Mouse (Mus musculus) neural tube, embryonic 11.5 days (tissue): ENCODE data around the gene Arl16. TPM values are rescaled to one million over a fixed set of nuclear protein-coding genes. Genes with fewer than 3 reads are reported as not detected.

Source experiments
- ATAC-seq: fragments of 200-750 bp; cut with Nextera tagmentation; 2 replicates; pipeline ENCODE4 v1.8.0; 2017; ENCODE audit warnings: moderate number of reproducible peaks, mild to moderate bottlenecking, moderate TSS enrichment, moderate library complexity; ENCODE audit not compliant: insufficient read depth, low FRiP score, low TSS enrichment
- DNase-seq: peaks from one replicate; pipeline ENCODE4 v3.0.0-alpha.2; 2015; ENCODE audit warnings: low spot score
- H3K27ac ChIP-seq: fragments of 300-500 bp; sonication (generic); 2 replicates; pipeline ENCODE4 v1.5.1; 2014; ENCODE audit warnings: low read depth, mild to moderate bottlenecking, low read length
- H3K27me3 ChIP-seq: fragments of 300-500 bp; sonication (generic); 2 replicates; pipeline ENCODE4 v1.6.1; 2014; ENCODE audit warnings: mild to moderate bottlenecking, low read length, mixed read lengths; ENCODE audit not compliant: control insufficient read depth, insufficient read depth
- H3K36me3 ChIP-seq: fragments of 300-500 bp; sonication (generic); 2 replicates; pipeline ENCODE4 v1.6.1; 2014; ENCODE audit warnings: mild to moderate bottlenecking, low read length, moderate library complexity, mixed read lengths; ENCODE audit not compliant: control insufficient read depth, insufficient read depth
- H3K4me1 ChIP-seq: fragments of 300-500 bp; sonication (generic); 2 replicates; pipeline ENCODE4 v1.6.1; 2014; ENCODE audit warnings: low read length, mixed read lengths; ENCODE audit not compliant: control insufficient read depth, insufficient read depth
- H3K4me2 ChIP-seq: fragments of 300-500 bp; sonication (generic); 2 replicates; pipeline ENCODE4 v1.6.1; 2014; ENCODE audit warnings: low read depth, mild to moderate bottlenecking, moderate library complexity
- H3K4me3 ChIP-seq: fragments of 300-500 bp; sonication (generic); 2 replicates; pipeline ENCODE4 v1.5.1; 2014; ENCODE audit warnings: low read depth, low read length
- H3K9ac ChIP-seq: fragments of 300-500 bp; sonication (generic); 2 replicates; pipeline ENCODE4 v1.6.1; 2014; ENCODE audit warnings: mild to moderate bottlenecking, low read length
- H3K9me3 ChIP-seq: fragments of 300-500 bp; sonication (generic); 2 replicates; pipeline ENCODE4 v1.6.1; 2016; ENCODE audit warnings: low read length; ENCODE audit not compliant: control insufficient read depth
- WGBS: fragments of 180-500 bp; shearing (Covaris S2); extraction: QIAGEN DNeasy Blood & Tissue Kit; methylation state at CpG from one replicate; pipeline ENCODE4 v1.1.7; 2014; 5-methylcytosine and 5-hydroxymethylcytosine counted together
- polyA plus RNA-seq: library from polyadenylated mRNA; unstranded; fragments of >200 nt; fragmentation: Nextera tagmentation; extraction: Ambion mirVana; gene quantifications from 2 replicates; pipeline ENCODE4 v1.2.1, GENCODE M21; 2014

The Arl16 gene
- polyA plus RNA-seq, 1 experiment from 2014 or later = 65.7 TPM

- ATAC-seq = no peak
- no peak overlapping the region for H3K9ac ChIP-seq
- no peak for DNase-seq
- no peak overlapping the region for H3K4me2 ChIP-seq
- H3K4me1 ChIP-seq = no peaks in the 10 kb centered on the region
- H3K27ac ChIP-seq = no peak overlapping the region
- H3K27me3 ChIP-seq = no peaks in the 10 kb centered on the region
- no peaks in the 10 kb centered on the region for H3K36me3 ChIP-seq
- H3K4me3 ChIP-seq = no peak overlapping the region
- no peaks in the 10 kb centered on the region for H3K9me3 ChIP-seq
- 74% methylated on average over 3 of the region's 3 CpGs for WGBS
Observed at GRCm38 (mm10) chr11:120445475-120445874, 21.9 kb downstream of the Arl16 start.

DNA sequence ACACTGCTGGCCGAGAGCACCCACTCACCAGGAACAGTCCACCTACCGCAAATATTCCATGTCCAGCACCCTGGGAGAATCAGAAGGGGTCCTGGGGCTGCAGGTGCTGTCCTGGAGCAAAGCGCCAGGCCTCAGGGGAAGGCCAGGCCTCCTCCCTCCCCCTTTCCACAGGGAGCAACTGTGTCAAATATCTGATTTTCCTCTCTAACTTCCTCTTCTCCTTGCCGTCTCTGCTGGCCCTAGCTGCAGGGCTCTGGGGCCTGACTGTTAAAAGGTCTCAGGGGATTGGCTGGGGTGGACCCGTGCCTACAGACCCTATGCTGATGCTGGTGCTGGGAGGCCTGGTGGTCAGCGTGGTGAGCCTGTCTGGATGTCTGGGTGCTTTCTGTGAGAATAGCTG lies 23.3 kb downstream of the Arl16 start:
- no peaks in the 10 kb centered on the region for H3K9me3 ChIP-seq
- H3K9ac ChIP-seq = no peak overlapping the region
- no peaks in the 10 kb centered on the region for H3K27me3 ChIP-seq
- WGBS = 74% methylated on average over 6 of the region's 6 CpGs
- ATAC-seq = no peak
- H3K4me2 ChIP-seq = no peak overlapping the region
- H3K27ac ChIP-seq = no peak overlapping the region
- no peaks in the 10 kb centered on the region for H3K4me1 ChIP-seq
- no peaks in the 10 kb centered on the region for H3K36me3 ChIP-seq
- DNase-seq = no peak
- no peak overlapping the region for H3K4me3 ChIP-seq

DNA sequence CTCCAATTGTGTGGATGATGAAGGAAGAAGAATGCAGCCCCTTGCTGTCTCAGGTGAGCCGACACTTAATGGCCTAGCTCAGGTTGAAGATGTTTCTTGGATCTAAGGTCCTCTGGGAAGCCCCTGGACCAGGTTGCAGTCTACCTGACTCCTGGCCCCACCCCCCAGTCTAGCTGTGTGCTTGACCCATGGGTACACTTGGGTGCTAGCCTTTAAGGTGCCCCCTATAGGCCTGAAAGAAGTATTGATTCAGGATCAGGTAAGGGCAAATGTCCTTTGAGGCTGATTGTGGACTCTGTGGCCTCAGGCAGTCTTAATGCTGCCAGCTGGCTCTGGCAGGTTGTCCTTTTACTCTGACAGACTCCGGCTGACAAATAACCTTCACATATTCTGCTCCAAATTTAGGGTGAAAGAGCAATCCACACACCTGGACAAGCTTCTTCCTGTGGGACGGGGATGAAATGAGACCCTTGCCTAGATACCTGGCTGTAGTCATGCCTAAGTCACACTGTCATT lies 24.6 kb downstream of the Arl16 start:
- DNase-seq = no peak
- Histone ChIP-seq H3K9me3 (no peaks in the 10 kb centered on the region), H3K36me3 (no peaks in the 10 kb centered on the region), H3K4me1 (no peaks in the 10 kb centered on the region), H3K27me3 (no peaks in the 10 kb centered on the region), H3K9ac (no peak overlapping the region), H3K27ac (no peak overlapping the region), H3K4me3 (no peak overlapping the region), H3K4me2 (no peak overlapping the region)
- 85% methylated on average over 3 of the region's 3 CpGs for WGBS
- ATAC-seq = no peak

DNA sequence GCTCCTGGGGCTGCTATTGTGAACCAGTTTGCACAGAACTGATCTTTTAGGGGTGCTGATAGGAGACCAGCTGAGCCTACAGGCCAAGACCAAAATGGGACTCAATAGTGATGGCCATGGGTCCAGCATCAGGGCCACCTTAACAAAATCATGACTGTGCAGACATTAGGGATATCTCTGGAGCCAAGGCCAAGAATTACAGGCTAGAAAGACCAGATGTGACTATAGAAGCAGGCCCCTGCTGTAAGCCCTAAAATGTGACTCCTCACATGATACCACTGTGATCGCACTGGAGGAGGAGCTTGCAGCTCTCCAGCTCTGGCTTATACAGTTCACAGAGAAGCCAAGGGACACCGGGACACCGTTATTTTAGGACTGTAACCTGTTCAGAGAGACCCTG lies 25.1 kb downstream of the Arl16 start, which contains the start of gene Tspan10:
Tspan10 (plus strand) TSS at position 301 of the 400 bp plus-strand sequence.
- Histone ChIP-seq H3K4me1 (no peaks in the 10 kb centered on the region), H3K9me3 (no peaks in the 10 kb centered on the region), H3K4me2 (no peak within 1 kb of the TSS), H3K4me3 (no peak within 1 kb of the TSS), H3K27me3 (no peaks in the 10 kb centered on the region), H3K27ac (no peak within 1 kb of the TSS), H3K36me3 (no peaks in the 10 kb centered on the region), H3K9ac (no peak within 1 kb of the TSS)
- ATAC-seq (no peak), DNase-seq (no peak)
- WGBS = 82% methylated on average over 3 of the region's 3 CpGs

DNA sequence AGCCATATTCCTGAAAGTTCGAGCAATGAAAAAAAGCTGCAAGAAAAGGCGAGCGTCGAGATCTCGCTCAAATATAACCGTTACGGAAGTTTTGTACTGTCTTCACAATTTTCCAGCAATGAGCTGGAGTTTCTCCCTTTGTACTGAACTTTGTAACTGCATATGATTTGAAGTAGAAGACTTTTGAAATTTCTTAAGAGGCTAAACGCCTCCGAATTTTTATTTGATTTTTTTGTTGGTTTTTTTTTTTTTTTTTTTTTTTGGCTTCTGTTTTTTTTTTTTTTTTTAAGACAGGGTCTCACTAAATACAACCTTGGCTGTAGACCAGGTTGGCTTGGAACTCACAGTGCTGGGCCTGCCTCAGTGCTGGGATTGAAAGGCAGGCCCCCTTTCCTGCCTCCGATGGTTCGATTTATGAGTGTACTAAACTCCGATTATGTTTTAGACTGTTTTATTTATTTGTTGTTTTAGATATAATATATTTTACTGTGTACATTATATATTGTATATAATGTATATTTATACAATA lies 29.5 kb downstream of the Arl16 start:
- Histone ChIP-seq H3K4me2 (peak overlapping the region; percentile 75), H3K27ac (no peak overlapping the region; the same call in 1 of the 2 replicates), H3K9ac (peak overlapping the region; percentile 98), H3K4me3 (peak overlapping the region; percentile 99), H3K9me3 (no peaks in the 10 kb centered on the region), H3K4me1 (peaks cover 12% of the 10 kb centered on the region), H3K27me3 (no peaks in the 10 kb centered on the region), H3K36me3 (peaks cover 4% of the 10 kb centered on the region)
- WGBS = 32% methylated on average over 12 of the region's 12 CpGs
- ATAC-seq (no peak), DNase-seq (no peak)

- WGBS = under 1% methylated on average over 55 of the region's 77 CpGs
- Histone ChIP-seq H3K36me3 (peaks cover 6% of the 10 kb centered on the region), H3K27ac (peak within 1 kb of the TSS; percentile 64; the same call in 1 of the 2 replicates), H3K9ac (peak within 1 kb of the TSS; percentile 98), H3K4me2 (peak within 1 kb of the TSS; percentile 75), H3K4me3 (peak within 1 kb of the TSS; percentile 99), H3K4me1 (peaks cover 12% of the 10 kb centered on the region), H3K27me3 (no peaks in the 10 kb centered on the region), H3K9me3 (no peaks in the 10 kb centered on the region)
- peak; percentile 81 for ATAC-seq
- peak; percentile 94 for DNase-seq
Observed at GRCm38 (mm10) chr11:120437152-120437856, 30.1 kb downstream of the Arl16 start, which contains the start of gene Nploc4. Gene Nploc4, minus strand, starts transcription at chr11:120437708.

- no peaks in the 10 kb centered on the region for H3K27me3 ChIP-seq
- H3K4me2 ChIP-seq = no peak overlapping the region
- no peak overlapping the region for H3K4me3 ChIP-seq
- ATAC-seq (no peak), DNase-seq (no peak)
- no peaks in the 10 kb centered on the region for H3K4me1 ChIP-seq
- peaks cover 16% of the 10 kb centered on the region for H3K36me3 ChIP-seq
- H3K9me3 ChIP-seq = no peaks in the 10 kb centered on the region
- H3K9ac ChIP-seq = no peak overlapping the region
- H3K27ac ChIP-seq = no peak overlapping the region
- WGBS = 98% methylated on average over 3 of the region's 3 CpGs
Observed at GRCm38 (mm10) chr11:120426727-120427126, 40.7 kb downstream of the Arl16 start.

DNA sequence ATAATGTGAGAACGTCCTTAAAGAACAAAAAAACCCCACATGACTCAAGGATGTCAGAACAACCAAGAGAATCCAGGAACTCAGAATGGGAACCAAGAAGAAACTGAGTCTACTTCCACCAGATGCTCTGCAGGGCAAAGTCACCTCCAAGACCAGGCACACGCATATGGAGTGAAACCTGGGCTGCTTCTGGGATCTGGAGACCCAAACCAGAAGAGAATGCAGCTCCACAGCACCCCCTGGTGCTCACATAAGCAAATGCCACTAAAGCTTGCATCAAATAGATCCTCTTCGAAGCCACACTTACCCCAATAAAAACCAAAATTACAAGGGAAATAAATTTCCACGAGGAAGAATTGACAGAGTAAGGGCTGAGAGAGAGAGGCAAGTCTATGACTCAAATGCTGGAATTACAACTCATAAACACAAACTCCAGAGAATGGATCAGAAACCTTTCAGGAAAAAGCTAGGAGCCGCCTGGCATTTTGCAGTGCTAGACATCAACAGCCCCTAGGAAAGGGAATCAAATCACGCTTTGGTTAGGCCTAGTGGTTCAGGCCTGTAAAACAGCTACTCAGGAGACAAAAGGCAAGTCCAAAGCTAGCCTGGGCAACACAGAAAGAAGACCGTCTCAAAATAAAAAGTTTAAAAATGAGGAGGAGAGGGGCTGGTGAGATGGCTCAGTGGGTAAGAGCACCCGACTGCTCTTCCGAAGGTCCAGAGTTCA lies 43.7 kb downstream of the Arl16 start:
- Histone ChIP-seq H3K9me3 (no peaks in the 10 kb centered on the region), H3K27me3 (no peaks in the 10 kb centered on the region), H3K36me3 (peaks cover 26% of the 10 kb centered on the region), H3K9ac (no peak overlapping the region), H3K4me3 (no peak overlapping the region), H3K27ac (no peak overlapping the region; the same call in 1 of the 2 replicates), H3K4me1 (no peaks in the 10 kb centered on the region), H3K4me2 (no peak overlapping the region)
- DNase-seq (peak; percentile 68), ATAC-seq (no peak)
- 77% methylated on average over 9 of the region's 9 CpGs for WGBS
